Mouse (Mus musculus) small intestine, adult 2 months (tissue): ENCODE results near the gene Xlr5a. TPM values are rescaled to one million over a fixed set of nuclear protein-coding genes. Genes with fewer than 3 reads are reported as not detected.
A peak's percentile ranks its signal among the peaks of the same experiment; 100 is the strongest.
"Not testable (repeated sequence)": the region's sequence is repeated elsewhere in the genome, so short reads cannot be mapped to it uniquely, and the experiment has no call there.

ENCODE experiments used
- H3K27ac ChIP-seq: fragments of 200-500 bp; 2 replicates; pipeline ENCODE4 v1.5.1; 2012; ENCODE audit warnings: low read depth, low read length, control low read depth, inconsistent platforms; ENCODE audit not compliant: insufficient read depth
- H3K27me3 ChIP-seq: fragments of 200-500 bp; 2 replicates; pipeline ENCODE4 v1.6.1; 2012; ENCODE audit warnings: mild to moderate bottlenecking, moderate library complexity, low read length, inconsistent platforms; ENCODE audit not compliant: control insufficient read depth, insufficient read depth
- H3K36me3 ChIP-seq: fragments of 200-500 bp; 2 replicates; pipeline ENCODE4 v1.6.1; 2012; ENCODE audit warnings: mild to moderate bottlenecking, low read length, control low read depth, inconsistent platforms; ENCODE audit not compliant: control insufficient read depth, insufficient read depth
- H3K4me1 ChIP-seq: fragments of 200-500 bp; 2 replicates; pipeline ENCODE4 v1.6.1; 2012; ENCODE audit warnings: low read length, inconsistent platforms, mixed read lengths; ENCODE audit not compliant: control insufficient read depth, insufficient read depth, insufficient read length
- H3K4me3 ChIP-seq: fragments of 200-500 bp; 2 replicates; pipeline ENCODE4 v1.5.1; 2012; ENCODE audit warnings: low read depth, mild to moderate bottlenecking, control low read depth, inconsistent platforms, low read length, moderate library complexity
- CTCF ChIP-seq: fragments of 200-500 bp; IDR thresholded peaks from 2 replicates; pipeline ENCODE4 v1.5.1; 2012; ENCODE audit warnings: low read depth, mild to moderate bottlenecking, control low read depth, inconsistent platforms, low read length, moderate library complexity, mixed read lengths; ENCODE audit not compliant: insufficient replicate concordance, insufficient read length; ENCODE audit errors: extremely low read depth
- POLR2A ChIP-seq: fragments of 200-500 bp; IDR thresholded peaks from 2 replicates; pipeline ENCODE4 v1.6.1; 2012; ENCODE audit warnings: low read depth, mild to moderate bottlenecking, control low read depth, inconsistent platforms, low read length, moderate library complexity
- WGBS: fragments of 180-500 bp; shearing (Covaris S2); methylation state at CpG from one replicate; pipeline ENCODE4 v1.1.7; 2018; 5-methylcytosine and 5-hydroxymethylcytosine counted together
- polyA plus RNA-seq: library from polyadenylated mRNA; depleted of rRNA; stranded (reverse); fragments of >200 nt; gene quantifications from 2 replicates; pipeline ENCODE4 v1.2.3, GENCODE M21; 2012

The Xlr5a gene
- polyA plus RNA-seq, 1 experiment = not detected

- H3K4me3 ChIP-seq = no peak overlapping the region
- TF ChIP-seq CTCF = no peak
- no peak for TF ChIP-seq POLR2A
- no peaks in the 10 kb centered on the region for H3K36me3 ChIP-seq
- H3K27me3 ChIP-seq = no peaks in the 10 kb centered on the region
- 28% methylated on average over 3 of the region's 3 CpGs for WGBS
- H3K27ac ChIP-seq = no peak overlapping the region
- H3K4me1 ChIP-seq = no peaks in the 10 kb centered on the region
Observed at GRCm38 (mm10) chrX:73312522-73312921, 19.7 kb upstream of the Xlr5a start.

GRCm38 (mm10) chrX:73295745-73296144 is 3.0 kb upstream of the Xlr5a start:
- 30% methylated on average over 10 of the region's 10 CpGs for WGBS
- H3K36me3 ChIP-seq, H3K4me1 ChIP-seq, H3K4me3 ChIP-seq, H3K27ac ChIP-seq, H3K27me3 ChIP-seq: not testable (repeated sequence)

GRCm38 (mm10) chrX:73265270-73265669 is 27.5 kb downstream of the Xlr5a start, which contains the start of gene Xlr3c:
Gene Xlr3c (minus strand): TSS chrX:73265390.
- 89% methylated on average over 14 of the region's 14 CpGs for WGBS
- not testable (repeated sequence) for H3K4me3 ChIP-seq

GRCm38 (mm10) chrX:73262428-73262827 is 30.3 kb downstream of the Xlr5a start:
- not testable (repeated sequence) for H3K36me3 ChIP-seq, H3K27me3 ChIP-seq, H3K4me3 ChIP-seq, H3K4me1 ChIP-seq, H3K27ac ChIP-seq
- 86% methylated on average over 1 of the region's 2 CpGs for WGBS

More at GRCm38 (mm10) chrX:73265270-73265669, 27.5 kb downstream of the Xlr5a start, which contains the start of gene Xlr3c:
- H3K27me3 ChIP-seq, H3K4me1 ChIP-seq, H3K27ac ChIP-seq, H3K36me3 ChIP-seq: not testable (repeated sequence)

DNA sequence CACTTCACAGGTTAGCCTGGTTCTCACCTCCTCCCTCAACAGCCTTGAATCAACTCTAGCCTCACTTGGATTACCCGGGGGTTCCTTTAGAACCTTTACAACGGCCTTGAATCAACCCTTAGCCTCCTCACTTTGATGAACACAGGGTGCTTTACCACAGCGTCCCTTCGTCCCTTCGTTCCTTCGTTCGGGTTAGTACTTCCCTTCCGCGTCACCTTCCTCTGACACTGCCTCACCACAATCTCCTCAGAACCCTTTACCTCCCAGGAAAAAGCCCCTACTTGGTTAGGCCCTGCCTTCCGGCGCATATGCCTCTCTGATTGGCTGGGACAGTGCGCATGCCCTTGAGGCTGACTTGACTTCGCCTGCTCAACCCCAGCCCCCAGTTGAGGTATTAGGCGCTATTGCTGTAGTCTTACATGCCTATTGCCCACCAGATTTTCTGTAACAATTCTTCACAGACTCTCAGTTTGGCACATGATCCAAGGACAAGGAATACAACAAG is 49.9 kb downstream of the Xlr5a start, which contains the start of gene Xlr4c:
Gene Xlr4c, minus strand, starts transcription at position 310 of the 505 bp plus-strand sequence.
- 74% methylated on average over 13 of the region's 14 CpGs for WGBS
- not testable (repeated sequence) for H3K36me3 ChIP-seq, H3K4me3 ChIP-seq

GRCm38 (mm10) chrX:73229288-73229687 is 63.5 kb downstream of the Xlr5a start:
- no peaks in the 10 kb centered on the region for H3K27me3 ChIP-seq
- peaks cover 2% of the 10 kb centered on the region; the same call in 1 of the 2 replicates for H3K4me1 ChIP-seq
- H3K4me3 ChIP-seq = peak overlapping the region; percentile 83
- WGBS = 15% methylated on average over 3 of the region's 3 CpGs
- no peaks in the 10 kb centered on the region for H3K36me3 ChIP-seq
- TF ChIP-seq POLR2A (no peak), CTCF (no peak)
- no peak overlapping the region for H3K27ac ChIP-seq

More for the DNA sequence above, 49.9 kb downstream of the Xlr5a start, which contains the start of gene Xlr4c:
- not testable (repeated sequence) for H3K27ac ChIP-seq, H3K4me1 ChIP-seq, H3K27me3 ChIP-seq

DNA sequence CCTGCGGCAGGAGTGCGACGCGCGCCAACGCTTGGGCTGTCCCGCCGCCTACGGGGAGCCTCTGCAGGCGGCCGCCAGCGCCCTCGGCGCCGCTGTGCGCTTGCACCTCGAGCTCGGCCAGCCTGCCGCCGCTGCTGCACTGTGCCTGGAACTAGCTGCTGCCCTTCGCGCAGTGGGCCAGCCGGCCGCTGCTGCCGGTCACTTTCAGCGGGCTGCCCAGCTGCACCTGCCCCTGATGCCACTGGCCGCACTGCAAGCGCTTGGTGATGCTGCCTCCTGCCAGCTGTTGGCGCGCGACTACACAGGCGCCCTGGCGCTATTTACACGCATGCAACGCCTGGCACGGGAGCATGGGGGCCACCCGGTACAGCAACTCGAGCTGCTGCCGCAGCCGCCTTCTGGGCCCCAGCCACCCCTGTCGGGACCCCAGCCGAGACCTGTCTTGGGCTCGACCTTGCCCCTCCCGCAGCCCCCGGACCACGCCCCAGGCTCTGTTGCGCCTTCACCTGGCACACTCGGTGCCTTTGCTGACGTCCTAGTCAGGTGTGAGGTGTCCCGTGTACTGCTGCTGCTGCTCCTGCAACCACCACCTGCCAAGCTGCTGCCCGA is 64.1 kb downstream of the Xlr5a start:
- TF ChIP-seq CTCF (no peak), POLR2A (no peak)
- H3K27me3 ChIP-seq = no peaks in the 10 kb centered on the region
- 12% methylated on average over 51 of the region's 51 CpGs for WGBS
- no peaks in the 10 kb centered on the region for H3K36me3 ChIP-seq
- peaks cover 2% of the 10 kb centered on the region; the same call in 1 of the 2 replicates for H3K4me1 ChIP-seq
- H3K27ac ChIP-seq = peak overlapping the region; percentile 90
- peak overlapping the region; percentile 83 for H3K4me3 ChIP-seq
